Mouse (Mus musculus) lung, postnatal 4 days (tissue): ENCODE data around the gene Olfr91.

ENCODE experiments used
- DNase-seq, 2 experiments: peaks; one replicate each; pipeline ENCODE4 v3.0.0; 2021

Olfr91 gene

DNA sequence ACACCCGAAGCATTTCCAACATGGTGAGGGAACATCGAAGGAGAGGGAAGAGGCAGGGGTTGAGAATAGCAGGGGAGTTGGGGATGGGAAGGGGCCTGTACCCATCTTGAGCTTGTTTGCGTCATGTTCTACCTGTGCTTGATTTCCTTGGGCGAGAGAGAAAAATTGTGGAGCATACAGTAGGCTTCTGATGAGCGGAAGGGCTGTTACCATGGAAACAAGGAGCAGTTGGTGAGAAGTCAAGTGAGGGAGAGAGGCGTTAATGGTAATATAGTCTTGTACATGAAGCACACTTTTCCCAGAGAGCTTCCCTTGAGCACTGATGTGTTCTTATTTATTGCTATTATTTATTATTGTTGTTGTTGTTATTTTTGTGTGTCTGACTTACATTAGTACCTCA lies 41.1 kb downstream of the Olfr91 start:
- DNase-seq: no peak

DNA sequence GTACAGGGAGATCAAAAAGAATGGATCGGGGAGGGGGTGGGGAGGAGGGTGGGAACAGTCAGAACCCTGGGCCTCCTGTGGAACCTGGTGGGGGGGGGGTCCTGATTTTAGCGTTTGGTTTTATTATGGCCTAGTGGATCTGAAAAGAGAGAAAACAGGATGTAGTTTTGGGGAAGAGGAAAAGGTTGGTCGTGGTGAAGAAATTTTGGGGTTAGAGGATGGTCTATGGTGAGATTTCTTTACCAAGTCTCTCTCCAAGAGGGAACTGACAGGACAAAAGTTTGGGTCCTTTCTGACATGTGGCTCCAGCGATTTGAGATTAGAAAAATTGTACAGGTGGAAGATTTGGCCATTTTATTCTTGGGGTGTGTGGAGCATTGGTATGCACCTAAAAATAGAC lies 46.3 kb downstream of the Olfr91 start:
- no peak for DNase-seq

DNA sequence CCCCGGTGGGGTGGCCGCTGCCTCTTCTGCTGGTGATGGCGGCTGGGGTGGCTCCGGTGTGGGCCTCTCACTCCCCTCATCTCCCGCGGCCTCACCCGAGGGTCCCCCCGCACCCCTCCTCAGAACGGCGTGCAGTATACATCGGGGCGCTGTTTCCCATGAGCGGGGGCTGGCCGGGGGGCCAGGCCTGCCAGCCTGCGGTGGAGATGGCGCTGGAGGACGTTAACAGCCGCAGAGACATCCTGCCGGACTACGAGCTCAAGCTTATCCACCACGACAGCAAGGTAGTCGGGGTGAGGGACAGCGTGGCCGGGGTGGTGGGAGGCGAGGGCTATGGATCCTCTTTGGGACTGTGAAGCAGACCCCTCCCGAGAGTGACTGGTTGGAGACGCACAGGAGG lies 47.2 kb downstream of the Olfr91 start:
- DNase-seq: peak in 1 of 2 experiments; percentile 5

DNA sequence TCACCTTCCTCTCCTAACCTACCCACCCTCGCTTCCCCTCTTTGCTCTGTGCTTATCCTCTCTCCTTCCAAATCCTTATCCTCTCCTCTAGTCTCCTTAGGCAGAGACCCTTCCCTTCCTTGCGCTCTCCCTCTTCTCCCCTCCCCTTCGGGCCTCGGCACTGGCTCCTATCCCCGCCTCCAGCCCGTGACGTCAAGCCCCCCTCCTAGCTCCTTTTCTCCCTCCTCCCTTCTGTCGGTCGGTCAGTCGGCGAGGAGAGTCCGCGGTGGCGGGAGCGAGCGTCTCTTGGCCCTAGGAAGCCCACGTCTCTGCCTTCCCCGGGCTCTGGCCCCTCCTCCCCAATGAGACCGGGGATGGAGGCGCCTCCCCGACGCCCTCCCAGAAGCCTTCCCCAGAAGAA lies 47.7 kb downstream of the Olfr91 start:
- peak; percentile 73 to 75 for DNase-seq

DNA sequence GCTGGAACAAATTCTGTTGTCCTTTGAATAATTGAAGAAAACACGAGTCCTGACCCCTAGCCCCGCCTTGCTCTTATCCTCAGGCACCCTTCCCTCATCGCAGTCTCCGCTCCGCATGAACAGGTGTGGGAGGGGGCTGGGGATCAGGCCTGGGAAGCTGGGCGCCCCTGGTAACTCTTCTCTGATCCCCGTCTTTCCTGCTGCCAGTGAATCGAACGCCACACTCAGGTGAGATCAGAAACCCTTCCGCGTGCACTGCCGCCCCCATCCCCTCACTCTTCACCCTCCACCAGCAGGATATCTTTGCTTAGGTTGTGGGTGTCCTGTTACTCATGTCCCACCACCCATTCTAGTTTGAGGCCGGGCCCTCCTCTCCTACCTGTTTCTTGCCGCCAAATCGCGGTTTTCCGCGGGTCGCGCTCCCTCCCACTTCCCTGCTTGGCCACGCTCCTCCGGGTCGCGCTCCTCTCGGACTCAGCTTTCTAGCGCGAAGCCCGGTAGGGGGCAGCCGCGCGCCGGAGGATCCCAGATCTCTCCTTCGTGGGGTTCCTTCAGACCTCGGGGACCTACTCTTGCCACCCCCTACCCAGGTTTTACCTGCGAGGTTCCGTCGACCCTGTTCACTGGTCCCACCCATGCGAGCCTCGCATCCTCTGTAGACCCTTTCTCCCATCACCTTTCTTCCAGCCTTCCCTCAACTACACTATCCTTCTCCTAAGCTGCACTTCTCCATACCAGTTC lies 48.3 kb downstream of the Olfr91 start:
- DNase-seq: peak; percentile 65 to 77

DNA sequence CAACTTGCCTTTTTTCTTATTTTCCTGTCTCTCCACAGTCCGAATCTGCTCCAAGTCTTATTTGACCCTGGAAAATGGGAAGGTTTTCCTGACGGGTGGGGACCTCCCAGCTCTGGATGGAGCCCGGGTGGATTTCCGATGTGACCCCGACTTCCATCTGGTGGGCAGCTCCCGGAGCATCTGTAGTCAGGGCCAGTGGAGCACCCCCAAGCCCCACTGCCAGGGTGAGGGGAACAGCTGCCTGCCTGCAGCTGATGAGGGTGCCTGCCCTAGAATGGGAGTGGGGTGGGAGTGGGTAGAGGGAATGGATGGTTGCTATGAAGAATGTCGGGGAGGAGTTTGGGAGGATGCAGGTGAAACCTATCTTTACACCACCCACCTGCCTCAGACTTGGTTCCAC lies 49.7 kb downstream of the Olfr91 start:
- no peak for DNase-seq

DNA sequence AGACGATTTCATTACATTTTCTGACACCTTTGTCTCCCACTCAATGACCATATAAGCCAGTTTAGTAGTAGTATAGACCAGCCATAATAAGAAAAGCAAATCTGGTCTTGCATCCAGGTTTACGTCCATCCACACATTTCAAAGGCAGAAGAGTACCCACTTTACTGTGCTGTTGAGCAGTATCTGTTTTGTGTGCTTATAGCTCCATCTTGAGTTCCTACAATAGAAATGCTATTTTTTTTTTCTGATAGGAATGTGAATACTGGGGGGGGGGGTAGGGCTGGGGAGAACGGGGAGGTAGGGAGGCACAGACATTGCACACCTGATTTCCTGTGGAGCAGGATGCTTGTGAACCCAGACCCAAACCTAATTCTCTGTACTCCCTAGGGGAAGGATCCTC lies 50.1 kb downstream of the Olfr91 start:
- DNase-seq: no peak

DNA sequence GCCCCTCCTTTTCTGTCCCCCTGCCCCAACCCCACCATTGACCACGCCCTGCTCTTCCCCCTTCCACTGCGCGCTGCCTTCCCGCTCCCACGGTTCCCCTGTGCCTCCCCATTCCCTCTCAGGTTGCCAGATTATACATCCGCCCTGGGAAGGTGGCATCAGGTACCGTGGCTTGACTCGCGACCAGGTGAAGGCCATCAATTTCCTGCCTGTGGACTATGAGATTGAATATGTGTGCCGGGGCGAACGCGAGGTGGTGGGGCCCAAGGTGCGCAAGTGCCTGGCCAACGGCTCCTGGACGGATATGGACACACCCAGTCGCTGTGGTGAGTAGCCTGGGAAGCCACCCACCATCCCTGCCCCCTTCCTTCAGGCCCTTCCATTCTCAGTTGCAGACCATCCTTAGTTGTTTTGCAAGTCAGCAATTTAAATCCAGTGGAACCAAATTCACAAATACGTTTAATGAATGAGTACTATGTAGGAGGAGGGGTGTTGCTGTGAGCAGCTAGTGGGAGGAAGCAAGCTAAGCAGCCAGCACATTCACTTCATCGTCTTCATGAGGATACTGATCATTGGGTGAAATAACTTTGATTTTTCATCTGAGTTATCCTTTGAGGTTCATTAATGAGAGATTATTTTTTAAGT lies 50.6 kb downstream of the Olfr91 start:
- DNase-seq: no peak

DNA sequence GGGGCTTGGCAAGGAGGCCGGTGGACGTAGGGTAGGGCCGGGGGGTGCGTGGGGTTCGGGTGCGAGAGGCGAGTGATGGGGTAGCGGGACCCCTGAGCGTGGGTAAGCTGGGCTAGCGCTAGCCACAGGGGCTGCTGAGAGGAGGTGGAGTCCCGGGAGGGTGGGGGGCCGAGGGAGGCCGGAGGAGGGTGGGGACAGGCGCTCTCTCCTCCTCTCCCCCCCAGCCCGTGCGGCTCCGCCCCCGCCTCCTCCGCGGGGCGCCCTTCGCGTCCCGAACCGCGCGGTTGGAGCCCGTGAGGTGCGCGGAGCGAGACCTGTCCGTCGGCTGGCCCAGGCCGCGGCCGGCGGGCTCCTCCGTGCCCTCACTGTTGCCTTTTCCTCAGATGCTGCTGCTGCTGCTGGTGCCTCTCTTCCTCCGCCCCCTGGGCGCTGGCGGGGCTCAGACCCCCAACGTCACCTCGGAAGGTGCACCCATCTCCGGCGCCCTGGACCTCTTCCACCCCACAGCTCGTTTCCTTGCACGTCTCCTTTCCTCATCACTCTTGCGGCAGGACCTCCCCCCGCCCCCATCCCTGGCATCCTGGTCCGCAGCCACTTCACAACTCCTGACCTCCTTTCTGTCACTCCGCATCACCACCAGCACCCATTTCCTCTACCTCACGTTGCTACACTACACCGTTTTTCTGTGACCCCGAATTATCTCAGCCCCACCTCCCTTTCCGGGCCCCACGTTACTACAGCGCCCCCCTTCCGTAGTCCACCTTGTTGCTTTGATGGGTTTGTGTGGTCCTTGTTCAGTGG lies 51.6 kb downstream of the Olfr91 start:
- DNase-seq: peak; percentile 70 to 78

DNA sequence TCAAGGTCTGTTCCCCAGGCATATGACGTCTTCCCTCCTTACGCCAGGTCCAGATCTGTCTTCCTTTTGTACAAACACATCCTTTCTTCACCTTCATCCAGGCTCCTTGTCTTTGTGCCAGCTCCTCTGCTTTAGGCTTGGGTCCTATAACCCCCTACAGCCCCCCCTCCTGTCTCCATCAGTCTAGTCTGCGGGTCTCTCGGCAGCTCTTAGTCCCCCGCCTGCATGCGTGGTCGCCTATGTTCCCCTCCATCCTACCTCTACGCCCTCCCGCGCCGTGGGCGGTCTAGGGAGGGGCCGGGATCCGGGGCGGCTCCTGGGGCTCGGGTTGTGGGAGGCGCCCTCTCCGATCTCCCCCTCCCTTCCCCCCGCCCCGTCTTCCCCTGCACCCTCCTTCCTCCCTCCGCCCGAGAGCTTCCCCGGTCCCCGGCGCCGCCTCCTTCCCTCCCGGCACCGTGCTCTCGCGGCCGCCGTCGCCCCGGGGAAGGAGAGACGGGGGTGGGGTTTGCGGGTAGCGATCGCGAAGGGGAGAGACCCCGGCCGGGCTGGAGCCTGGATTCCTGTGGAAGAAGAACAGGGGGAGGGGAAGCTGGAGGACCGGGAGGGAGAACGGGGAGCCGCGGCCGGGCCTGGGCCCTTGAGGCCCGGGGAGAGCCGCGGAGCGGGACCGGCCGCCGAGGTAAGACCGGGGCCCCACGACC lies 52.3 kb downstream of the Olfr91 start, which contains the start of gene Gabbr1:
Gene Gabbr1 (plus strand): TSS at position 356 of the 701 bp plus-strand sequence.
- DNase-seq: peak; percentile 86 to 88

DNA sequence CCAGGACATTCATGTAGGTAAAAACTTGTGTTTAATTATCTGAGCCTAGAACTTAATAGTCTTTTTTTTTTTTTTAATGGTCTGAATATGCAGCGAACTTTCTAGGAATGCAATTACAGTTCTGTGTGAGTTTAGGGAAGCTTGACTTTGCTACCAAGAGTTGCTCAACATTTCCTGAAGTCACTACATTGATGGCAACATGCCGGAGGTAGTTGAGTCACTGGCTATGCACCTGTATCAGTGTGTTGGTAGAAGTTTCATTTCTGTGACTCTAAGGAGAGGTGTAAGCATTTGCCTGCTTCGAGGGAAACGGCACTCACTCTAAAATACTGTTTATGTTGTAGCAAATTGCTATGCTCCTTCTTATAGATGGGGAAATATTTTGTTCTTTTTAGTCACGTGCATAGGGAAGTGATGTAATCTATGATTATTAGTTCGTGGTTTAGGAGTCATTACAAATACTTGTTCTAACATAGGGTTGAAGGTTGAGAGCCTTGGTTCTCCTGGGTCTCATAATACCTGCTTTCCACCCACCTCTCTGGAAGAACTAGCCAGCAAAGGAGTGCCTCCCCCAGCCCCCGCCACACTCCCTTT lies 53.3 kb downstream of the Olfr91 start:
- DNase-seq: no peak
